Mouse (Mus musculus): ENCODE results near the gene Syngr3. TPM values are rescaled to one million over a fixed set of nuclear protein-coding genes. Genes with fewer than 3 reads are reported as not detected.

Gene Syngr3
- polyA plus RNA-seq, 1 experiment from 2014 or later, result 5.0 TPM

DNA sequence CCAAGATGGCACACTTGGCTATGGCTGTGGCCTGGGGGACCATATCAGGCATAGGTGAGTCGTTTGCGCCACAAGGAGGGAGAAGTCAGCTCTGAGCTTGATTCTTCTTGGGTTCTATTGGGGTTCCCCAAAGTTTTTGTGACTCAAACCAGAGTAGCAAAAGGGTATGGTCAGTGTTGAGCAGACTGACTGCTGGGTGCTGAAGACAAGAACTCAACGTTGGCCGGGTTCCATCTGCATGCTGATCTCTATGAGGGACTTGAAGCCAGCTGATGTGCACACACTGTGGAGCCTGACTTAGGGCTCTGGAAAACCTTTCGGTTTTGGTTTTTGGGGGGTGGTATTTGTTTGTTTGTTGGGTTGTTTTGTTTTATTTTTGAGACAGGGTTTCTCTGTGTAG, 54.1 kb downstream of the Syngr3 start:
- Histone ChIP-seq H3K4me1 (replicated peaks; ENCODE audit: control insufficient read depth, insufficient read depth) (peaks cover 3% of the 10 kb centered on the region; the same call in 1 of the 2 replicates), H3K9me3 (ENCODE audit: control insufficient read depth, low read length) (no peaks in the 10 kb centered on the region), H3K4me2 (replicated peaks; ENCODE audit: low read depth) (no peak overlapping the region), H3K4me3 (ENCODE audit: low read depth, low read length) (no peak overlapping the region), H3K27me3 (ENCODE audit: control insufficient read depth, insufficient read depth, low read length) (no peaks in the 10 kb centered on the region), H3K36me3 (ENCODE audit: control insufficient read depth, insufficient read depth, low read length) (peaks cover 3% of the 10 kb centered on the region; the same call in 1 of the 2 replicates), H3K27ac (replicated peaks) (no peak overlapping the region), H3K9ac (ENCODE audit: low read length) (no peak overlapping the region)
- WGBS, result 95% methylated on average over 5 of the region's 5 CpGs
- no peak for TF ChIP-seq EP300 (optimal IDR thresholded peaks at IDR 0.05)
- TF ChIP-seq CTCF (IDR thresholded peaks at IDR 0.05; ENCODE audit: low read depth), result no peak
- ATAC-seq (ENCODE audit: low FRiP score, low TSS enrichment), result no peak
- DNase-seq (ENCODE audit: low spot score), result no peak

Other genes starting within 250 kb of the Syngr3 start
- 88.0 and 98.5 TPM in 2 replicates for gene Dnase1l2, start 246.8 kb downstream of the Syngr3 start, polyA plus RNA-seq (2015; fragmentation: Nextera tagmentation; extraction: Ambion mirVana)
- 12.0 and 12.5 TPM in 2 replicates for gene E4f1, start 219.6 kb downstream of the Syngr3 start, polyA plus RNA-seq (2015; fragmentation: Nextera tagmentation; extraction: Ambion mirVana)
- gene Pgp, start 219.6 kb downstream of the Syngr3 start, polyA plus RNA-seq (2015; fragmentation: Nextera tagmentation; extraction: Ambion mirVana), result 45.4 and 48.9 TPM in 2 replicates
- gene Bricd5, start 216.1 kb downstream of the Syngr3 start, polyA plus RNA-seq (2015; fragmentation: Nextera tagmentation; extraction: Ambion mirVana), result 0.13 TPM in 1 of 2 replicates, not detected in the other
- 12.4 and 13.4 TPM in 2 replicates for gene Mlst8, start 210.9 kb downstream of the Syngr3 start, polyA plus RNA-seq (2015; fragmentation: Nextera tagmentation; extraction: Ambion mirVana)
- 0.84 and 1.3 TPM in 2 replicates for gene Caskin1, start 201.4 kb downstream of the Syngr3 start, polyA plus RNA-seq (2015; fragmentation: Nextera tagmentation; extraction: Ambion mirVana)
- gene Traf7, start 162.0 kb downstream of the Syngr3 start, polyA plus RNA-seq (2015; fragmentation: Nextera tagmentation; extraction: Ambion mirVana), result 41.8 and 42.6 TPM in 2 replicates
- 0.82 and 0.85 TPM in 2 replicates for gene Rab26, start 155.7 kb downstream of the Syngr3 start, polyA plus RNA-seq (2015; fragmentation: Nextera tagmentation; extraction: Ambion mirVana)
- 10.9 and 12.3 TPM in 2 replicates for gene Pkd1, start 140.1 kb downstream of the Syngr3 start, polyA plus RNA-seq (2015; fragmentation: Nextera tagmentation; extraction: Ambion mirVana)
- gene Tsc2, start 57.3 kb downstream of the Syngr3 start, polyA plus RNA-seq (2015; fragmentation: Nextera tagmentation; extraction: Ambion mirVana), result 36.2 and 37.0 TPM in 2 replicates
- 8.0 and 8.4 TPM in 2 replicates for gene Nthl1, start 57.3 kb downstream of the Syngr3 start, polyA plus RNA-seq (2015; fragmentation: Nextera tagmentation; extraction: Ambion mirVana)
- 37.9 and 38.0 TPM in 2 replicates for gene Slc9a3r2, start 39.6 kb downstream of the Syngr3 start, polyA plus RNA-seq (2015; fragmentation: Nextera tagmentation; extraction: Ambion mirVana)
- 1.2 and 1.8 TPM in 2 replicates for gene Npw, start 31.5 kb downstream of the Syngr3 start, polyA plus RNA-seq (2015; fragmentation: Nextera tagmentation; extraction: Ambion mirVana)
- gene Zfp598, start 20.3 kb downstream of the Syngr3 start, polyA plus RNA-seq (2015; fragmentation: Nextera tagmentation; extraction: Ambion mirVana), result 9.7 and 12.4 TPM in 2 replicates
- gene Gfer, start 6.2 kb upstream of the Syngr3 start, polyA plus RNA-seq (2015; fragmentation: Nextera tagmentation; extraction: Ambion mirVana), result 27.2 and 27.7 TPM in 2 replicates
- gene Noxo1, start 6.3 kb upstream of the Syngr3 start, polyA plus RNA-seq (2015; fragmentation: Nextera tagmentation; extraction: Ambion mirVana), result 3.3 and 3.7 TPM in 2 replicates
- gene Tbl3, start 17.7 kb upstream of the Syngr3 start, polyA plus RNA-seq (2015; fragmentation: Nextera tagmentation; extraction: Ambion mirVana), result 33.7 and 36.3 TPM in 2 replicates
- gene Rnf151, start 28.1 kb upstream of the Syngr3 start, polyA plus RNA-seq (2015; fragmentation: Nextera tagmentation; extraction: Ambion mirVana), result 0.10 TPM in 1 of 2 replicates, not detected in the other
- gene Rps2, start 28.2 kb upstream of the Syngr3 start, polyA plus RNA-seq (2015; fragmentation: Nextera tagmentation; extraction: Ambion mirVana), result 1,081 and 1,135 TPM in 2 replicates
- gene Ndufb10, start 34.5 kb upstream of the Syngr3 start, polyA plus RNA-seq (2015; fragmentation: Nextera tagmentation; extraction: Ambion mirVana), result 256 and 269 TPM in 2 replicates
- gene Rpl3l, start 37.9 kb upstream of the Syngr3 start, polyA plus RNA-seq (2015; fragmentation: Nextera tagmentation; extraction: Ambion mirVana), result 0.23 and 0.28 TPM in 2 replicates
- 51.7 and 54.2 TPM in 2 replicates for gene Msrb1, start 46.7 kb upstream of the Syngr3 start, polyA plus RNA-seq (2015; fragmentation: Nextera tagmentation; extraction: Ambion mirVana)
- gene Hs3st6, start 63.0 kb upstream of the Syngr3 start, polyA plus RNA-seq (2015; fragmentation: Nextera tagmentation; extraction: Ambion mirVana), result 1.4 and 1.8 TPM in 2 replicates
- 0.05 TPM in 1 of 2 replicates, not detected in the other for gene Meiob, start 114.3 kb upstream of the Syngr3 start, polyA plus RNA-seq (2015; fragmentation: Nextera tagmentation; extraction: Ambion mirVana)
- gene Hagh, start 150.2 kb upstream of the Syngr3 start, polyA plus RNA-seq (2015; fragmentation: Nextera tagmentation; extraction: Ambion mirVana), result 51.3 and 52.7 TPM in 2 replicates
- 24.1 and 25.1 TPM in 2 replicates for gene Fahd1, start 160.4 kb upstream of the Syngr3 start, polyA plus RNA-seq (2015; fragmentation: Nextera tagmentation; extraction: Ambion mirVana)
- gene Igfals, start 176.0 kb upstream of the Syngr3 start, polyA plus RNA-seq (2015; fragmentation: Nextera tagmentation; extraction: Ambion mirVana), result 5.6 and 5.9 TPM in 2 replicates
- gene Nubp2, start 196.4 kb upstream of the Syngr3 start, polyA plus RNA-seq (2015; fragmentation: Nextera tagmentation; extraction: Ambion mirVana), result 39.4 and 40.5 TPM in 2 replicates
- gene Spsb3, start 196.7 kb upstream of the Syngr3 start, polyA plus RNA-seq (2015; fragmentation: Nextera tagmentation; extraction: Ambion mirVana), result 45.5 and 47.8 TPM in 2 replicates
- 15.6 and 17.6 TPM in 2 replicates for gene Eme2, start 205.1 kb upstream of the Syngr3 start, polyA plus RNA-seq (2015; fragmentation: Nextera tagmentation; extraction: Ambion mirVana)
- gene Mrps34, start 205.2 kb upstream of the Syngr3 start, polyA plus RNA-seq (2015; fragmentation: Nextera tagmentation; extraction: Ambion mirVana), result 102 and 104 TPM in 2 replicates
- gene Nme3, start 206.5 kb upstream of the Syngr3 start, polyA plus RNA-seq (2015; fragmentation: Nextera tagmentation; extraction: Ambion mirVana), result 39.8 and 40.2 TPM in 2 replicates
- gene Mapk8ip3, start 247.0 kb upstream of the Syngr3 start, polyA plus RNA-seq (2015; fragmentation: Nextera tagmentation; extraction: Ambion mirVana), result 6.2 and 6.5 TPM in 2 replicates

Measured in stomach, postnatal 0 days (tissue).